Mouse (Mus musculus): Measurements from ENCODE around the gene Cdh26.

The Cdh26 gene

DNA sequence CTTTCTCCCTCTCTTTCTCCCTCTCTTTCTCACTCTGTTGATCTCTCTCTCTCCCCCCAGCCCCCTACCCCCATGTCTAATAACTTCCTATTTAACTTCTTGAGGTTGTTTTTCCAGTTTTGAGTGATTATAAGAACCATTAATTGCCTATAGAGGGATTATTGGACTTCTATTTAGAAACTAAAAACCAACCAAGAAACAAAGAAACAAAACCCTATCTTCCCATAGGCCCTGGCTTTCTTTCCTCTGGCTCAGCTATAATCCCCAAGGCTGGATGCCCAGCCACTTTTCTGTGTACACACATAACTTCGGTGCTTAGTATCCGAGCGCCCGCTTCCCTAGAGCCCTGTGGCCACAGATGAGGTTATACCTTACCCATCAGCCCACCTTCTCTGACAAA is at the start of gene Cdh26:
TSS of gene Cdh26 (plus strand) at position 301 of the 400 bp plus-strand sequence.
- DNase-seq (ENCODE audit: low spot score): no peak

DNA sequence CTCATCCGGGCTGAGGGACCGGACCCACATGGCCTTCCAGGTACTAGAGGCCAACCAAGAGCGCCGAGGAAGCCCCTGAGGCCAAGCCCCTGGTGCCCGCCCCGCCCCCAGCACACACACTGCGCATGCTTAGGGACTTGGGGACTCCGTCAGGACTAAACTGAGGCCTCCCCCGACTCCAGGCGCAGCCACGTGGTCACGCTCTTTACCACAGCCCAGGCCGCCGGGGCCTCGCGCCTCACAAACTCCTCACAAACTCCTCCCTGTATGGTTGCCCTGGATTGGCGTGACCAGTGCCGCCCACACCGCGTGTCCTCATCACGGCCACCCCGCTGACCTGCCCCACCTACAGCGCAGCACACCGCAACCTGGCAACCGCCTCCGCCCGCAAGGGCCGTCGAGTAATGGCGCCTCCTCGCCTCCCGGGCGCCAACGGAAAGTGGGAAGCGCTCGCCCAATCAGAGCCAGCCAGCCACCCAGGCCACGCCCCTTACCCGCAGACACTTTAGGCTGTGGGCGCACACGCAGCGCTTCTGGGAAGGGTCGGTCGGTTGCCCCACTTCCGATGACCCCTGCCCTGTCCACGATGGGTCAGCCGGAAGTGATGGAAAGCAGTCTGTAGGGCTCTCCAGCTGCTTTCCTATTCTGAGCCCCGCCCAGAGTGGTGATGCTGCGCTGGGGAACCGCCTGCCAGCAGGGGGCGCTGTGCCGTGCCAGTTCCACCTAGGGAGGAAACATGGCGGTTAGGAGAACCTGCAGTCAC is 23.1 kb upstream of the Cdh26 start, which contains the start of gene Sycp2:
TSS of gene Sycp2 (minus strand) at position 633 of the 763 bp plus-strand sequence.
- DNase-seq (ENCODE audit: low spot score): no peak

DNA sequence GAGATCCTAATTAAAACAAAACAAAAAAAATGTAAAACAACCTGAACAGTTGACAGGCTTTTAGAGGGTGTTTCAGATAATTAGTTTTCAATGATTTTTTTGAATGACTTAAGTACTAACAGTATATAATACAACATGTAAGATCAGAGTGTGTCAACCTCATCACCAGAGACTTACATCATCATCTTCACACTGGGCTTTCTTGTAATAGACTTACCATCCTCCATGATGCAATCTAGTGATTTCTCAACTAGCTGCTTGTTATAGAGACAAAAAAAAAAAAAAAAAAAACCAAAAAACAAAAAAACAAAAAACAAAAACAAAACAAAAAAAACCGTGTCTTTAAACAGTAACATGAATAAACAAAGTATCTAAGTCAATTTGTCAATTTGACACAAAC is 21.3 kb upstream of the Cdh26 start:
- DNase-seq (ENCODE audit: low spot score): no peak

DNA sequence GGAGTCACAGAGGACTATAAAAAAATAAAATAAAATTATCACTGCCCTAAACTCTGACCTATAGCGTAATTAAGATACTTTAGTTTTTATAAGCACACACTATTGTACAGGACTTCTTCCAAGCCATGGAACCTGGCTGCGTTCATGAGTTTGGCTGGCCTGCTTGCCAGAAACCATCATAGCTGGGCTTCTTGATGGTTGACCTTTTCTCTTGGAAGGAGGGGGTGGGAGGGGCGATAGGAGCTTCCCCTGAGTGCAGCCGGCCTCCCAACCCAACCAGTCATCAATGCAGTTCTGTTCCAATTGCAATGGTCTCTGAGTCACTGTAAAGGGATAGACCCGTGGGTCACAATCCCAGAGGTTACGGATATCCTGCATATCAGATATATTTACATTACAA is 20.0 kb upstream of the Cdh26 start:
- no peak for DNase-seq (ENCODE audit: low spot score)

DNA sequence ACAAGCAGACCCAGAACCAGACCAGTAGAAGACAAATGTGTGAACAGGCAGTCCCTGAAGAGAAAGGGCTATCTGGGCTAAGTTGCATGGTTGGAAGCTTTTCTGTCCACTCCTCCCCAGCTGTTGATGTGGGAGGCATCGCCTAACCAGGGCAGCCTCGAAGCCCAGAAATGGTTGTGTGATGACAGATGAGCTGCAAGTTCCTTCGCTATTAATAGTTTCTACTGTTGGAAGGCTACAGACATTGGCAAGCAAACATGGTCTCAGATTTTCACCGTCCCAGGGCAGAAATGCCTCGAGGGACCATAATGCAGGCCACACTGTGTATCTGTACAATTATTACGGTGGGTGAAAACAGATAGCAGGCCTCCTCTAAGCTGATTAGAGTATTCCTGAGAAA is 17.7 kb upstream of the Cdh26 start:
- DNase-seq (ENCODE audit: low spot score): peak; percentile 32

DNA sequence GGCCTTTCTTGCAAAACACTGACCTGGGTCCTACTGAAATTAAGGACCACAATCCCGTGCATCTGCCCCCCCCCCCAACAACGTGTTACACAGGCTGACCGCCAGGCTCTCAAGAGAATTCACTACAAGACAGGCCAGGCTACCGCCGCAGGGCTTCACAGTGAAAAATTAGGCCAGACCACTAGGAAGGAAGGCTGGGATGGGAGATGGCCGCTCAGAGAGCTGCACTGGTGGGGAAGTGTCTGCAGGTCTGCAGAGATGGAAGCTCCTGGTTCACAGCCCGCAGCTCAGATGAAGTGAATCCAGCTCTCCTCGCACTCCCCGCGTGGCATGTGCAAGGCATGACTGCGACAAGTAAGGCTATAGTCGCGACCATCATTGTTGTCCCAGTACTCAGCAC is 17.2 kb upstream of the Cdh26 start:
- peak; percentile 44 for DNase-seq (ENCODE audit: low spot score)

DNA sequence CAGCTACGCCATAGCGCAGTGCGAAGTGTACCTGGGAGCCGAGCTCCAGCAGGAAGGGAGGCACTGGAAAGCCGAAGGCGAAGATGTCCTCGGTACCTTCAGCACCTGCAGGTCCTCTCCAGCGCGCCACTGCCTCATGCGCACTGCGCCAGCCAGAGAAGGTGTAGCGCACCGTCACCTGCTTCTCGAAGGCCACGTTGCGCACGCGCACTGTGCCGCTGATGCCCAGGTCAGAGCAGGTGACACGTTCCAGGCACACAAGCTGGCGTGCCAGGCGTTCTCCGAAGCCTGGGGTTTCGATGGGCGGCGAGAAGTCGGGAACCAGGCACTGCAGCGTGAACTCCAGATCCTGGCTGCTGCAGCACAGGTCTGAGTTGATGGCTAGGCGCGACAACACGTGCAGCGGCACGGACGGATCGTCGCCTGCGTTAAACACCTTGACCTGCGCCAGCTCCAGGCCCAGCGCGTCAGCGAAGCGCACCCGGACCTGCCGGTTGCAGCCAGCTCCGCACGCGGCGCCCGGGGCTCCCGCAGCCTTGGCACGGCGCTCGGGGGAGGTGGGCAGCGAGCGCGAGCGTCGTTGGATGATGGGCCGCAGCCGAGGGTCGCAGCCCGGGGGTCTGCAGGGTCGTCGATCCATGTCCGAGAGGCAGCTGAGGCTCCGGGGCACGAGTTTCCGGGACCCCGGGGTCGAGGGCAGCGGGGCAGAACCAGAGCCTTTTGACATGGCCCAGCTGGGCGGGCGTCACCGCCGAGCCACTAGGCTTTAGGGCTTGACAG is 16.7 kb upstream of the Cdh26 start:
- DNase-seq (ENCODE audit: low spot score): no peak

DNA sequence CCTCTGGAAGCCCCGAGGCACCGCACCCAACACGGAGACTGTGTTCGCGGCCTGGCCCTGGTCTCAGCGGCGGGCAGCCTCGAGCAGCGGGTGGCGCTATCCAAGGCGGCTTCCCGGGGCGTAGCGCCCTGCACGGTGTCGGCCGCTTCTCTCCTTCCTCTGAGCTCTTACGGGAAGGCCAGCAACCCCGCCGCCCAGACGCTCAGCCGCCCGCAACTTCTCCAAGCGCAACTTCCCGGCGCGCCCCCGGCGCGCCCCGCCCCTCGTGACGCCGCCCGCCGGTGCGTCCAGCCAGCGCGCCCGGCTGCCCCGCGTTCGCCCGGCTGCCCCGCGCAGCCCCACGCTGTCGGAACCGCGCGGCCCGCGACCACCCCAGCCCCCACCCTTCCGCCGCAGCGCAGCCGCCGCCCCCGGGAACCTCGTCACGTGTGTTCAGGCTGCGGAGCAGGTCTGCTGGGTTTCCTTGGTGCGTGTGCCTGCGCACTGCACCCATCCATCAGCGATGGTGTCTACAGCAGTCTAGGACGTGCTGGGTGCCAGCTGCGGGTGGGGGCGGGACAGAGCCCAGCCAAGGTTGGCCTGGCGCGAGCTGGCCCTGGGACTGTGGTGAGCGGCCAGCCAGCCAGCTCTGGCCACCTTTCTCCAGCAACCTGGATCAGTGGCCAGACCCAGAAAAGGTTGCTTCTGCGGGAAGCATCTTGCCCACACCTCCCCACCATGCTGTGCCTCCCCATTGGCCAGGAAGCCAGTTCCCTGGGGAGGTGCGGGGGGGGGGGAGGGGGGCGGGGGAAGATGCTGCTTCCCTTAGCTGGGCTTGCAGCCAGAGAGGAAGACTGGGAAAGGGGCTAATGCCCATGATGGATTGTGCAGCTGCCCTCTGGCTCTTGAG is 15.8 kb upstream of the Cdh26 start, which contains the start of the genes Ppp1r3d and Fam217b:
TSS of gene Ppp1r3d (minus strand) at position 212 of the 889 bp plus-strand sequence.
TSS of gene Fam217b (plus strand) at position 264 of the 889 bp plus-strand sequence.
- DNase-seq (ENCODE audit: low spot score): peak; percentile 60

DNA sequence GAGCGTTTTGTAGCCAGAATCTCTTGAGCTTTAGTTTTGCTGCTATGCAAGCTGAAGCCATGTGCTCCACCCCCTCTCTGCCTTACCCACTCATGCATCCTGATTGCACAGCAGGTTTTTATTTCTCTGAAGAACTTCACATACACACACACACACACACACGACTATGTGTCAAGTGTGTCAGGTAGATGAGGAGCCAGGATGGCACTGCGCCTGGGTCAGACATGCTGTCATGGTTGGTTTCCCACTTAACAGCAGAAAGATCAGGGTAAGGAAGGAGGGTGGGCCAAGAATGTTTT is 15.2 kb upstream of the Cdh26 start:
- DNase-seq (ENCODE audit: low spot score): peak; percentile 31

DNA sequence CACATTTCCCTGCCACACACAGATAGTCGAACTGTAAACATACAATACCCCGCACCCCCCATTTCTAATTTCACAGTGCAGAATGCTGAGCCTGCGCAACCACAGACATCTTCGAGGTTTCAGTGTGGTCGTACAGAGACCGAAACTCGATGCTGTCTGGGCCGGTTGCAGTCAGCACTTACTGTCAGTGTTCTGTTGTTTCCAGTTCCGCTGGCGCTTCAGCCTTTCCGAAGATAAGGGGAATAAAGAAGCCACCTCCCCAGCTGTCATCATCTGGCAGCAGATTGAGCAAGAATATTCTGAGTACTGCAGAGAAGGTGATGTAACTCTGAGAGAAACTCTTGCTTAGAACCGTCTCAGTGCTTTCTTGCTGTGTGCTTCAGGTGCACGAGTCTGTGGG is 13.9 kb upstream of the Cdh26 start:
- no peak for DNase-seq (ENCODE audit: low spot score)

DNA sequence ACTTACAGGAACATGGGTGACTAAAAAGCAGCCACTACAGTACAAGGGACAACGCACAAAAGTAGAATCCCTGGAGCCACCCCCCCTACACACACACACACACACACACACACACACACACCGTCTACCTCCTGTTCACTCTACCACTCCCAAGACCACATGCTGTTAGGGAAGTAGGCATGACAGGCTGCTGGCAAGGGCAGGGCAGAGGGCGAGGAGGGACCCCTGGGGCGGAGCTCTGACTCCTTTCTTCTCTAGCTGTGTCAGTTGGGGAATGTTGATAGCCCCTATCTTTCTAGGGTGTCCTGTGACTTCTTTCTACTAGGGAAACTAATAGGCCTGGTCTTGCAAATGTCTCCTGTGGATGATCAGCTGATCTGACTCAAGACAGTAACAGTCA is 13.4 kb upstream of the Cdh26 start:
- DNase-seq (ENCODE audit: low spot score): no peak

DNA sequence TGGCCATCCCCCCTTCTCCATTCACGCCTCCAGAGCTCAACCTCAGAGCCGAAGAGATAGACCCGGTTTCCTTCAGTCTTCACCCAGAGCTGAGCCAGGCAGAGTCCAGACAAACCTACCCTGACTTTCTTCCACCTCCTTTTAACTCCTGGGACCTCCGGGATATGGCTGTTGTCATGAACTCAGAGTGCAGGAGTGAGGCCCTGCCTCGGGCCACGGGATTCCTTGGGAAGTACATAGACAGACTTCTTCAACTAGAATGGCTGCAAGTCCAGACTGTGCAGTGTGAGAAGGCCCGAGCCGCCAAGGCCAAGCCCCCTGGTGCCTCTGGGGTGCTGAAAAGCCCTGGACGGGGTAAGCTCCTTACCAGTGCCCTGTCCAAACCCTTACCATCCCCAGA is 9.8 kb upstream of the Cdh26 start:
- no peak for DNase-seq (ENCODE audit: low spot score)

DNA sequence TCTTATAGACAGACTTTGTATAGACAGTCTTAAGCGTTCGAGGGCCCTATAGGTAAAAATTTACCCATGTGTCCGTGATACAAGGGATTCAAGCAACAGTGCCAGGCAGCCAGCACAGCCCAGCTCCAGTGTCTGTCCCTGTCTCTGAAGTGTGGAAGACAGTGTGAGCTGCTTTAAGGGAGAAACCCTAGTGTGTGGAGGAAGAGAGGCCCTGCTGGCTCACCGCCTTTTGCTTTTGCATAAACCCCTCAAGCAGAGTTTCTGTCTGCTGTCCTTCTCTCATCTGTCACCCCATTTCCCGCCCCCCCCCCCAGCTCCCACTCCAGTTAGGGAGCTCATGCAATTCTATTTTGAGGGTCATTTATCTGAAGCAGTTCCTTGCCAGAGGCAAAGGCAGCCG is 8.7 kb upstream of the Cdh26 start:
- no peak for DNase-seq (ENCODE audit: low spot score)

DNA sequence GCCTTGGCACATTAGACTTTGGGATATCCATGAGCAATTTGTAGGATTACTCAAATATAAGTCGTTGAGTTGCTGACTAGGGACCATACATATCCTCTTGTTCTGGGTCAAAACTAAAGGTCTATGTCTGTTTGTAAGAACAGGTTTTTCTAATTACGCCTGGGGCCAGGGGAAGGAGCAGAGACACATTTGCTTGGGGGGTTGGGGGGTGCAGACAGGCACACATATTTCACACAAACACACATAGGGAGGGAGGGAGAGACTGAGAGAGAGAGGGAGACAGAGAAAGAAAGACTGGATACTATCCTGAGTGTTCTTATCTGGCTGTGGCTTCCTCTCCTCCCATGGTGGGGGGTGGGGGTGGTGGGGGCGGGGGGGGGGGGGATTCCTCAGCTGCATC is 8.1 kb upstream of the Cdh26 start:
- no peak for DNase-seq (ENCODE audit: low spot score)

DNA sequence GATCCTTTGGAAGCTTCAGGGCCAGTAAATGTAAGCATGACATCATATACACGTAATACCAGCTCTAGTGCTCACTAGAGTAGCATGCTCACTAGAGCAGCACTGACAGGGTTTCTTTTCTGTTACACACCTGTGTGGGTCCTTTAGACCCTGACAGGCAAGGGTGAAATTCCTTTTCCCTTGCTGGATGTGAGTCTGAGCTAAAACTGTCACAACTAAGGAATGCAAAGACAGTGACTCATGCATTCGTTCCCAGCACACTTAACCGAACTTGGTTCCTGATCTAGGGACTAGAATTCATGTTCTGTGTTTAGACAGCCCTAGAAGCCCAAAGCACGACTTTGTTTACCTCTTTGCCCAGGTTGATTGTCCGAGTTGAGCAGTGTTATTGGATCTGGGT is 7.1 kb upstream of the Cdh26 start:
- DNase-seq (ENCODE audit: low spot score): no peak

DNA sequence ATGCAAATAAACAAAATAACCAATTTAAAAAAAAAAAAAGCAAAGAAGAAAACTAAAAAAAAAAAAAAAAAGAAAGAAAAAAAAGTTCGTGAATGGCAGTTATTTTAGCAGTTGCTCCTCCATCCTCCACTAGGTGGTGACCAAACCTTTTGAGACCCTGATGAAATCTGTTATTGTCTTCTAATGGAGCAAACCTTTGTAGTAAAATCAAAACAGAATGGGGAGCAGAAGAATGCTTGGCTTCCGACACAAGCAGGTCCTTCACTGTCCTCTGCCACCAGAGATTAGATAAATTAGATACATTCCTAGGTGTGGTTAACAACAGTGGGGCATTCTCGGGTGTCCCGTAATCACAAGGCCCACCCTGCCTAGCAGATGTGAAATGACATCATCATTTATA is 4.1 kb upstream of the Cdh26 start:
- DNase-seq (ENCODE audit: low spot score): peak; percentile 69

DNA sequence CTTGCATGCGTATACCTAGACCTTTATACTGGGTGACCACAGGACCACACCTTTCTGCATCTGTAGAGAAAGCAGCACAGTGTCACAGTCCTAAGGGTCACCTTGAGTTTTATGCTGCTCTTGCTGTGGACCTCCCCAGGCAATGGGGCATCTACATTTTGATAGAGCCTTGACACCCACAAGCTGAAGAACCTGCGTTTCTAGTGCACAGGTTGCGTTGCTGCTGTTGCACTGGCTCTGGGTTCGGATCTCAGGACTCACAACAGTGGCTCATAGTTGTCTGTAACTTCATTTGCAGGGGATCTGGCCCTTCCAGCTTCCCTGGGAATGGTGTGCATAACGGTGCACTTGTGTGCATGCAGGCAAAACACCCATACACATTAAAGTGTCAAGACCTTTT is 3.1 kb upstream of the Cdh26 start:
- DNase-seq (ENCODE audit: low spot score): no peak

DNA sequence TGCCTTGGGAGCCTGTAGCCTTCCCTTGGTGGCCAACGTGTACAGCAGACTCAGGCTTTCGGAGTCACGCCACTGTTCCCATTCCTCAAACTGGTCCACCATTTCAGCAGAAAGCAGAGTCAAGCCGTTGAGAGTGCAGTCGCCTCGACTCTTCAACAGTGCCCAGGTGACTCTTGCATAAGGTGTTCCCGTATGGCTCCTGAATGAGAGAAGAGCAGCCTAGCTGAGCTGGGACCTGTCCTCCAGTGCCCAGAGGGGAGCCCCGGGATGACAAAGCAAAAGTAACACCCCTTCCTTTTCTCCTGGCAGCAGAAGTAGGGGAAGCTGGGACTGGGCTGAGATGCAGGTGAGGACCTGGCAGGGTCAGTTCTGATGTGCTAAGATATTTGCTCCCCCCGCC is 2.1 kb upstream of the Cdh26 start:
- no peak for DNase-seq (ENCODE audit: low spot score)

DNA sequence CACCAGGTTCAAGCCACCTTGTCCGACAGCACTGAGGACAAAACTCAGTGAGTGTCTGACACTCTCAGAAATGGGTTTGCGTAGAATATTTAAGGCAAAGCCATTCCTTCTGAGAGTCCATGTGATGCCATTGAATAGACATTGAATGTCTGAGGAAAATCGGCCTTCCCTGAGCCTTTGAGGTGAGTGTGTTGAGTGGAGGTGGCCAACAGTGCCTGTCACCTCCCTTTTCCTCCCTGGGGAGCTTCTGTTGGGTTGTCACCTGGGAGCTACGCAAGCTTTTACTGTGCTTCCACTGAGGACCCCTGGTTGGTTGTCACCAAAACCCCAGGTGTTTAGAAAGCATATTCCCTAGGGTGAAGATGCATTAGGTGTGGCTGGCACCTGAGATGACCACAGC is 1.7 kb upstream of the Cdh26 start:
- no peak for DNase-seq (ENCODE audit: low spot score)

DNA sequence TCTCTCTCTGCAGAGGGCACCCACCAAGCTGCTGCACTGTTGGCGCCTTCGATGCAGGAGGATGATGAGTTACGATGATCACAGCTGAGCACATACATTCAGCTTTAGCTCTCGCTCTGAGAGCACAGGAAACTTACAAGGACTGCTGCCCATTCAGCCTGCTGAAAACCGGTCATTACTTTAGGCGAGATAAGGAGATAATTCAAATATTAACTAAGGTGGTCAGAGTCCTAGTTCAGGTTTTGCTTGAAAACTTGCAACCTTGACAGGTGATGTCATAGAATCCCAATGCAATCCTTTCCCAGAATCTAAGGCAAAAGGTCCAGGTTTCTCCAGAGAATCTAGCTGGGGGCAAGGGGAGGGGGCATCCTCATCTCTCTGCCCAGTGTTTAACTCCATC is 905 bp upstream of the Cdh26 start:
- no peak for DNase-seq (ENCODE audit: low spot score)

DNA sequence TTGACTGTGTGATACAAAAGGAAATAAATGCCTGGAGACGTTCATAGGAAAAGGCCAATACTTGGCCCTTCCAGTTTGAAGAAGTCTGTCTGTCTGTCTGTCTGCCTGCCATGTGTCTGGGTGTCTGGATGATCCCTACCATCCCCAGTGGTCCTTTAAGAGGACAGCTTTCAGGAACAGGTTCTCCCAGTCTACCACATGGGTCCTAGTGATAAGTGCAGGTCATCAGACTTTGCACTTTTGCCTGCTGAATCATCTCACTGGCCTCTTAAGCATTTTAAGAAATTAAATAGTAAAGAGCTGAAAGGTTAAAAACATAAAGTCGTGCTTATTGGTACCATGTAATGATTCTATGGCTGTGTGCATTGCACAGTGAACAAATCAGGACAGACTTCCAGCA is 3.2 kb downstream of the Cdh26 start:
- DNase-seq (ENCODE audit: low spot score): no peak

DNA sequence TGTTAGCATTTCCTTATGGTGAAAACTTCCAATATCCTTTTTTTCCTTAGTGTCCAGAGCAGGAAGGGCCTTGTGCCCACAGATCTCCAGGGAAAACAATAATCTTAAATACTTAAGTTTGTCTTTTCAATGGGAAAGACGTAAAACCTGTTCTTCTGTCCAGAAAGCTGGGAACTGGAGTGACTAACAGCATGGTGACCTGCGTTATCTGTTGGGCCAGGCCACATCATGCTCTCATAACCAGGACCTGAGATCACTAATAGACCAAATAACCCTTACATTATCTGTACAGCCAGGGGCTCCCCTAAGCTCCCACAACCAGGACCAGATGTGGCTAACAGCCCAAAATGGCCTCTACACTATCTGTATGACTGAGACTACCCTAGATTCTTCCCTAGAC is 3.6 kb downstream of the Cdh26 start:
- DNase-seq (ENCODE audit: low spot score): no peak

DNA sequence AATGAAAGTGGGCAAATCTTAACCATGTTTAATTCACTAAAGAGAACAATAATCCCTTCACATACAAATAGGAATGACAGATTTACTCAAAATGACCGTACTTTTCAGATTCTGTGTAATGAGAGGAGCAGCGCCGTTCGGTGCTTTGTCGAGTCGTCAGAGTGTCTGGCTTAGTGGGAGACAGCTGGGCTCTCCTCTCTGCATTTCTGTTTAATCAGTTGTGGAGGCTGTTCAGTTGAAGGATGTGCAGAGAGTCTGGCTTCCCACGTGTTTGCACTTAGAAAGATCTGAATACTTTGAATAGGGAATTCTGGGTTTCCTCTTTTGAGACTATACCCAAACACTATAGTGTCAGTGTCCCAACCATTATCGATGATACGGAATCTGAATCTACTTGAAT is 7.0 kb downstream of the Cdh26 start:
- DNase-seq (ENCODE audit: low spot score): no peak
